In the genomic region with DNA sequence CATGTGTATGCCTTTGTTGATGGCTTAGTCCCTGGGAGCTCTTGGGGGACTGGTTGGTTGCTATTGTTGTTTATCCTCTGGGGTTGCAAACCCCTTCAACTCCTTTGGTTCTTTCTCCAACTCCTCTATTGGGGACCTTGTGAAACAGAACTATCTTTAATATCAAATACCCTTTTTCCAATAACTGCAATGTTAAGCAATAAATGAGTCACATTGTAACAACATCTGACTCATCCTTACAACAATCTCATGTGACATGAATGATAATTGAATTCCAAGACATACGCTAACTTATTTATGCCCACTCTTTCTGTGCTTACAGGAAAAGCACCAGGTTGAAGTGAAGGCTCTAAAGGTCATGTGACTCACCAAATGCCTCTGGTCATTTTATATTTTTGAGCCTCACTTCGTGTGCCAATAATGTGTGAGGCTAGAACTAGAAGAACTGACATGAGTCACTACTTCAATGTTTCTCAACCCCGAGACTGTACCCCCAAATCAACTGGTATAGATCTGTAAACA, we compare ENCODE assay signal across 19 mouse cellular contexts.
A peak's percentile ranks its signal among the peaks of the same experiment; 100 is the strongest.
DNase-seq lines count a peak whose midpoint lies in the region; TF ChIP-seq lines count a peak whose summit lies in the region.
"Had no signal": no experiment of that assay in that cellular context is flagged by ENCODE, and none has a peak within 500 bp of the region (broad histone marks: within the 10 kb centered on the region; RNA-seq: fewer than 3 reads in every experiment).

No protein-coding gene starts in this region.

- no peak overlapping the region for H3K4me3 ChIP-seq in gastrocnemius, adult 2 months
- H3K4me3 ChIP-seq: forebrain, embryonic 12.5 days; forebrain, embryonic 15.5 days; hindbrain, embryonic 12.5 days; hindbrain, embryonic 15.5 days; intestine, embryonic 15.5 days had no signal

- H3K27ac ChIP-seq in gastrocnemius, adult 2 months, result no peak overlapping the region
- H3K27ac ChIP-seq: forebrain, embryonic 12.5 days; forebrain, embryonic 15.5 days; hindbrain, embryonic 12.5 days; hindbrain, embryonic 15.5 days; intestine, embryonic 15.5 days had no signal

- intact Hi-C loops in gastrocnemius, adult 2 months (cut with DNase I), result no loop called here

- DNase-seq in 416B (ENCODE audit: low read depth) (peak; percentile 62), NIH3T3 (ENCODE audit: low read depth) (peak; percentile 61)
- peak; percentile 7 for DNase-seq in fibroblast of lung, adult 2 months (ENCODE audit: low read depth)
- no peak for DNase-seq in gastrocnemius, postnatal 10 days
- DNase-seq in gastrocnemius, adult 2 months, result no peak
- no peak for DNase-seq in adrenal gland, postnatal 4 days (ENCODE audit: low spot score in 2 of 2)
- DNase-seq: adrenal gland, postnatal 14 days; B cell, adult 2 months; cerebellum, adult 18-20 months; cerebellum, adult 9-10 months; cerebellum, postnatal 14 days; gastrocnemius, postnatal 14 days; heart, adult 11 months; kidney, adult 11 months had no signal

- TF ChIP-seq CTCF in gastrocnemius, adult 2 months (IDR thresholded peaks at IDR 0.05), result no peak

Comparison
In these comparisons a context has a peak if more than half of its experiments do, and no peak if none do; other contexts are left out.
1. DNase-seq: peak in 416B (single experiment), NIH3T3 (single experiment) and fibroblast of lung, adult 2 months (single experiment); none in gastrocnemius, postnatal 10 days (single experiment), gastrocnemius, adult 2 months (single experiment) and adrenal gland, postnatal 4 days (0 of 2).